Mouse (Mus musculus) midbrain, embryonic 15.5 days (tissue): ENCODE data around the gene BC005537. TPM values are rescaled to one million over a fixed set of nuclear protein-coding genes. Genes with fewer than 3 reads are reported as not detected.
"Not testable (repeated sequence)": the region's sequence is repeated elsewhere in the genome, so short reads cannot be mapped to it uniquely, and the experiment has no call there.

ENCODE experiments used
- ATAC-seq: fragments of 200-750 bp; cut with Nextera tagmentation; replicated peaks from 2 replicates; pipeline ENCODE4 v1.8.0; 2017; ENCODE audit warnings: moderate TSS enrichment
- H3K27ac ChIP-seq: fragments of 300-500 bp; sonication (generic); 2 replicates; pipeline ENCODE4 v1.5.1; 2015; ENCODE audit warnings: mild to moderate bottlenecking, inconsistent platforms
- H3K27me3 ChIP-seq: fragments of 300-500 bp; sonication (generic); replicated peaks from 2 replicates; pipeline ENCODE4 v1.6.1; 2015; ENCODE audit warnings: inconsistent platforms
- H3K36me3 ChIP-seq: fragments of 300-500 bp; sonication (generic); replicated peaks from 2 replicates; pipeline ENCODE4 v1.6.1; 2015; ENCODE audit warnings: inconsistent platforms
- H3K4me1 ChIP-seq: fragments of 300-500 bp; sonication (generic); 2 replicates; pipeline ENCODE4 v1.6.1; 2015; ENCODE audit warnings: inconsistent platforms
- H3K4me2 ChIP-seq: fragments of 300-500 bp; sonication (generic); 2 replicates; pipeline ENCODE4 v1.6.1; 2015; ENCODE audit warnings: inconsistent platforms, mild to moderate bottlenecking, moderate library complexity
- H3K4me3 ChIP-seq: fragments of 300-500 bp; sonication (generic); 2 replicates; pipeline ENCODE4 v1.5.1; 2015; ENCODE audit warnings: mild to moderate bottlenecking, inconsistent platforms
- H3K9ac ChIP-seq: fragments of 300-500 bp; sonication (generic); 2 replicates; pipeline ENCODE4 v1.6.1; 2015; ENCODE audit warnings: mild to moderate bottlenecking, inconsistent platforms
- H3K9me3 ChIP-seq: fragments of 300-500 bp; sonication (generic); 2 replicates; pipeline ENCODE4 v1.6.1; 2016; ENCODE audit warnings: inconsistent platforms
- WGBS: fragments of 180-500 bp; shearing (Covaris S2); methylation state at CpG from one replicate; pipeline ENCODE4 v1.1.7; 2015; ENCODE audit warnings: mixed read lengths; 5-methylcytosine and 5-hydroxymethylcytosine counted together
- polyA plus RNA-seq: library from polyadenylated mRNA; unstranded; fragments of >200 nt; fragmentation: Nextera tagmentation; extraction: Ambion mirVana; gene quantifications from 2 replicates; pipeline ENCODE4 v1.2.1, GENCODE M21; 2015

The BC005537 gene
- polyA plus RNA-seq, 1 experiment from 2014 or later, result 24.2 TPM

DNA sequence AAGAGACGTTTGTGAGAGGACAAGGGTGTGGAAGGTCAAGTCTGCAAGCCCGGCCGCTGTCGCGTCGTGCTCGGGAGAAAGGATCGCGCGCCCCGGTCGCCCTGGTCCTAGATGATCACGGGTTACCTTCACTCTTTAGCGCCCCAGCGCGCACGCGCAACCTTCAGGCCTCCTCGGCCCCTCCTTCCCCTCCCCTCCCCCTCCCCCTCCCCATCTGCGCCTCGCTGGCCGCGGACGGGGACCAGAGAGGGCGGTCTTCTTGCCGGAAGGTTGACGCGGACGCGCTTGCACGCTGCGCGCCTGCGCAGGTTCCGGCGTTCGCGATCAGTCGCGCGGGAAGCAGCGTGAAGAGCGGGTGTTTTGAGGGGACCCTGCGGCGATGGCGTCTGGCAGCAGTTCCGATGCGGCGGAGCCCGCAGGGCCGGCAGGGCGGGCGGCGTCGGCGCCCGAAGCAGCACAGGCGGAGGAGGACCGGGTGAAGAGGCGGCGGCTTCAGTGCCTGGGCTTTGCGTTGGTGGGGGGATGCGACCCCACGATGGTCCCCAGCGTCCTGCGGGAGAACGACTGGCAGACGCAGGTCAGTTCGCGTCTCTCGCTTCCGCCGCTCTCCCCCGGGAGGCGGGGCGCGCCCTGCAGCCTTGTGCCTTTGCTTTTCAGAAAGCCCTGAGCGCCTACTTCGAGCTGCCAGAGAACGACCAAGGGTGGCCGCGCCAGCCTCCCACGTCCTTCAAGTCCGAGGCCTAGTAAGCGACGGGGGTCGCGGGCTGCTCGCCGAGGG, 30.1 kb downstream of the BC005537 start, which contains the start of the genes Acot13 and Tdp2:
Acot13 (minus strand) TSS at position 188 of the 778 bp plus-strand sequence.
Tdp2 (plus strand) TSS at position 327 of the 778 bp plus-strand sequence.
- H3K27me3 ChIP-seq, result no peaks in the 10 kb centered on the region
- H3K9me3 ChIP-seq, result no peaks in the 10 kb centered on the region
- H3K36me3 ChIP-seq, result no peaks in the 10 kb centered on the region
- peak within 1 kb of the TSS; percentile 89 for H3K27ac ChIP-seq
- peak within 1 kb of the TSS; percentile 91 for H3K9ac ChIP-seq
- peak within 1 kb of the TSS; percentile 98 for H3K4me3 ChIP-seq
- H3K4me1 ChIP-seq, result peaks cover 34% of the 10 kb centered on the region
- H3K4me2 ChIP-seq, result peak within 1 kb of the TSS; percentile 67
- ATAC-seq, result peak; percentile 97
- under 1% methylated on average over 89 of the region's 90 CpGs for WGBS

DNA sequence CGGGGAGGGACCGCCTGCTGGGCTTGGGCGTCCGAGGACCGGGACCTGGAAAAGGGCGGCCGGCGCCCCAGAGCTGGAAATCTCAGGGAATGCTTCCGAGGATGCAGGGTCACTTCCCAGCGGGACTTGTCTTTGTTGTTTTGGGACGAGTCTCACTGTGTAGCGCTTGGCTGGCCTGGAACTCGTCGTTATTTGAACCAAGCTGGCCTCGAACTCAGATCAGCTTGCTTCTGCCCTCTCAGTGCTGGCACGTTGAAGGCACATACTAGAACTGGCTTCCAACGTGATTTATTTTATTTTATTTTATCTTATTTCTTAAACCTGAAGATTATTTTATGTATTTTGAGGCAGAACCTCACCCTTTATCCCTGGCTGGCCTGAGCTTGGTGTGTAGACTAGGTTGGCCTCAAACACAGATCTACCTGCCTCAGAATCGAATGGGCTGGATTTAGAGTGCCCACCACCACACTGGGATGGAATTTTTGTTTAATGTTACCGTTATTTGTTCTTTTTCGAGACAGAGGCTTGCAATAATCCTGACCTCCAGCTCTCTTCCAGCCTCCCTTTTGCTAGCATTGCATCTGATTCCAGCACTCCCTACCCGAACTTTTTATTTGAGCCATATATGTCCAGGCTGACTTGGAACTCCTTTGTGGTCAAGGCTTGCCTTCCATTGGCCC, 30.8 kb downstream of the BC005537 start:
- peaks cover 34% of the 10 kb centered on the region for H3K4me1 ChIP-seq
- H3K27me3 ChIP-seq, result no peaks in the 10 kb centered on the region
- peak; percentile 55 for ATAC-seq
- no peaks in the 10 kb centered on the region; the same call in 1 of the 2 replicates for H3K36me3 ChIP-seq
- peak overlapping the region; percentile 98 for H3K4me3 ChIP-seq
- peak overlapping the region; percentile 67 for H3K4me2 ChIP-seq
- H3K9me3 ChIP-seq, result no peaks in the 10 kb centered on the region
- peak overlapping the region; percentile 91 for H3K9ac ChIP-seq
- peak overlapping the region; percentile 89 for H3K27ac ChIP-seq
- 3% methylated on average over 20 of the region's 21 CpGs for WGBS

DNA sequence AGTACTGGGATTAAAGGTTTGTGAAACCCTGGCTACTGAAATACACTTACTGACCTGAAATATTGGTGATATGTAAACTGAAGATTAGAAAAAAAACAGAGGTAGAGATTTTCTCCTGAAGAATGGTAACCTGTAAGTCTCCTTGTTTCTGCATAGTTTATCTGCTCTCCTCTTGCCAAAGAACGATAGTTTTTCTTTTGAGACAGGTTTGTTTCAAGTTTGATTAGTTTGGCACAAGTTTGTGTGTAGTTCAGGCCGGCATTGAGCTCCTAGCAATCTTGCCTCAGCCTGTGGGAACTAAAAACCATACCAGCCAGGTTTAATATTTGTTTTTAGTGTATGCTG, 31.3 kb downstream of the BC005537 start:
- H3K4me3 ChIP-seq, result peak overlapping the region; percentile 98
- H3K27ac ChIP-seq, result no peak overlapping the region
- H3K4me2 ChIP-seq, result peak overlapping the region; percentile 67
- H3K9me3 ChIP-seq, result no peaks in the 10 kb centered on the region
- no peaks in the 10 kb centered on the region; the same call in 1 of the 2 replicates for H3K36me3 ChIP-seq
- H3K4me1 ChIP-seq, result peaks cover 34% of the 10 kb centered on the region
- WGBS, result 63% methylated on average over 2 of the region's 2 CpGs
- no peaks in the 10 kb centered on the region for H3K27me3 ChIP-seq
- ATAC-seq, result no peak
- peak overlapping the region; percentile 91; the same call in 1 of the 2 replicates for H3K9ac ChIP-seq

DNA sequence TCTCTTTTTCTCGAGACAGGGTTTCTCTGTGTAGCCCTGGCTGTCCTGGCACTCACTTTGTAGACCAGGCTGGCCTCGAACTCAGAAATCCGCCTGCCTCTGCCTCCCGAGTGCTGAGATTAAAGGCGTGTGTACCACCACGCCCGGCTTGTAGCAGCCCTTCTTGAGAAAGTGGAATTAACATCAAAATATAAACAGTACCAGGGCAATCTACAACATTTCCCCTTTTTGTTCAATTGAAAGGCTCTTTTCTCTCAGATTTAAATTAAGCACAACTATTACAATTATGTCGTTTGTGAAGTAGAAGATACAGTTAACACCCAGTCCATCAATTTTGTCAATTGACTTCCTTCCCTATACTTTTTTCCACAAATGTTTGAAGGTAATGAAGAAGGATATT, 36.3 kb downstream of the BC005537 start:
- H3K9ac ChIP-seq, H3K27ac ChIP-seq, H3K4me3 ChIP-seq, H3K36me3 ChIP-seq, H3K27me3 ChIP-seq, ATAC-seq, H3K4me2 ChIP-seq, H3K9me3 ChIP-seq: not testable (repeated sequence)
- H3K4me1 ChIP-seq, result peaks cover 22% of the 10 kb centered on the region
- WGBS, result 94% methylated on average over 8 of the region's 8 CpGs

DNA sequence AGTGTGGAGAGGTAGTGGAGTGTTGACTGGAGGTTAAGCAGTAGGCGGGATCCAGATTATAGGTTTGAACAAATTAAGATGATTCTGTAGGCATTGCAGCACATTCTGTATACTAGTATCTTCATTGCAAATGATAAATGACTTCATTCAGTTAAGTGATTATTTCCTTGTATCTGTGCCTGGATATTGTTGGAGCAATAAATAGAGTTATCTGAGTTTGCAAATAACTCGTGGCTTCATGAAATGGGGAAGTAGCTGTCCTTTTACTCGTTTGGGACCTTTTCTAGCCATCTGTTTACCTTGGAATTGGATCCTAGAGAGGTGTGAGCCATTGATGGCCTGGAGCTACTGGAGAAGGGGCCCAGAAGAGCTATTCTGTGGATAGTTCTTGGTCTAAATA, 38.4 kb downstream of the BC005537 start:
- no peaks in the 10 kb centered on the region for H3K27me3 ChIP-seq
- no peak for ATAC-seq
- H3K4me1 ChIP-seq, result peaks cover 6% of the 10 kb centered on the region
- no peak overlapping the region for H3K4me3 ChIP-seq
- WGBS, result 92% methylated on average over 3 of the region's 3 CpGs
- no peaks in the 10 kb centered on the region; the same call in 1 of the 2 replicates for H3K36me3 ChIP-seq
- no peak overlapping the region for H3K9ac ChIP-seq
- H3K27ac ChIP-seq, result no peak overlapping the region
- no peaks in the 10 kb centered on the region for H3K9me3 ChIP-seq
- no peak overlapping the region for H3K4me2 ChIP-seq

DNA sequence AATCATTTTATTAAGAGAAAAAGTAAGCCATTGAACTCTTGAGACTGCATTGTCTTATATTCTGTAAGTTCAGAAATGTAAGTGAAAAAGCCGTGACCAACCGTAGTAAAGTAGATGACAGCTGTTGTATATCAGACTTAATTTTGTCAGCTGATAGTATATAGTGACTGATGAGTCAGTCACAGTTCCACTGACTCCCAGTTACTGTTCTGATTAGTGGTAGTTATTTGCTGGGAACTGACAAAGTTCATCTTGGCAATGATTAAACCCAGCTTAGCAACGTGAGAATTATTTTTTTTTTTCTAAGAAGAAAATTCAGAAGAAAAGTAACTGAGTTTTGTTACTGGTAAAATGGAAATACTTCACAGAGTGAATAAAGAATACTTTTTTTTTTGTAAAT, 40.2 kb downstream of the BC005537 start:
- no peak for ATAC-seq
- no peaks in the 10 kb centered on the region for H3K27me3 ChIP-seq
- H3K4me1 ChIP-seq, result peaks cover 12% of the 10 kb centered on the region; the same call in 1 of the 2 replicates

DNA sequence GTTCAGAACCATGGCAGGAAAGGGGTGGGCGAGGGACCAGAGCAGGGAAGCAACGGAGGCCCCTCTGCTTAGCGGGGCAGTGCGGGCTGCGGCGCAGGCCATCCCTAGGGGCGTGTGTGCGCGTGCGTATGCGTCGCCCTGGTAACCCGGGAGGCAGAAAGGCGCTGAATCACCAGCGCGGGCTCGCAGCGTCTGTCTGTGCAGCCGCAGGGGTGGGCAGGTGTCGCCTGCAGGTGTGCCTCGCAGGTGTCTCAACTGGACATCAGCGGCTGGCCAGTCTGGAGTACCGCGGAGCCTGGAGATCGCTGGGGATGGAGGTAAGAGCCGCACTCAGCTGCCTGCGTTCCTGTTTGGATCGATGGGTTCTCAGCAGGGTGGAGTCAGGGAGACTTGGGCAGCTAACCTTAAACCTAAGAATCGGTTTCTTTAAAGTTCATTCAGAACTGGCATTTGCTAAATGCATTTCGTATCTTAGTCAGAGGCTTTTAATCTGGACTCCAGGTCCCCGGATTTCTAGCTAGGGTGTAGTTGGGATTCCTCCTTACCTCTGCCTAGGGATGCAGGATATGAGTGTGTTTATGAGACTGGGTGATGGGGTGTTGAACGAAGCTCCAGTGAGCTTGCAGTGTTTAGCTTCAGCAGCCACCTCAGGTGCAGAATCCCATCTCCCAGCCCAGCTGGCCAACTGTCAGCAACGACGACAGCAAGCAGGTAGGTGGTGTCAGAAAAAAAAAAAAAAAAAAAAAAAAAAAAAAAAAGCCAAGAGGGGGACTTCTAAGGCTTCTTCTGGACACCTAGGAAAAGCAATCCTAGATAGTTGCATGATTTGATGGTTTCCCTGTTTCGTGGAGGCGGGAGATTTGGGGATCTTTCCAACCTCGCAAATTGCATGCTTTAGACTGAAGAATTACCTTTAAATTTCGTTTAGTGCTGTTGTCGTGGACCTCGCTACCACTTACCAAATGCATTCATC, 43.8 kb downstream of the BC005537 start, which contains the start of gene D130043K22Rik:
D130043K22Rik (plus strand) TSS at position 153 of the 973 bp plus-strand sequence.
- peaks cover 12% of the 10 kb centered on the region; the same call in 1 of the 2 replicates for H3K4me1 ChIP-seq
- H3K9me3 ChIP-seq, result no peaks in the 10 kb centered on the region
- H3K27ac ChIP-seq, result peak within 1 kb of the TSS; percentile 59
- peak within 1 kb of the TSS; percentile 69 for H3K9ac ChIP-seq
- H3K36me3 ChIP-seq, result no peaks in the 10 kb centered on the region; the same call in 1 of the 2 replicates
- H3K4me2 ChIP-seq, result peak within 1 kb of the TSS; percentile 88
- peak within 1 kb of the TSS; percentile 70 for H3K4me3 ChIP-seq
- H3K27me3 ChIP-seq, result no peaks in the 10 kb centered on the region
- ATAC-seq, result peak; percentile 96
- WGBS, result 6% methylated on average over 40 of the region's 40 CpGs

More for the DNA sequence above, 40.2 kb downstream of the BC005537 start:
- H3K9ac ChIP-seq, result no peak overlapping the region
- H3K4me3 ChIP-seq, result no peak overlapping the region
- H3K9me3 ChIP-seq, result no peaks in the 10 kb centered on the region
- whole genome bisulfite sequencing, result 96% methylated on average over 3 of the region's 3 CpGs
- no peak overlapping the region for H3K27ac ChIP-seq
- no peaks in the 10 kb centered on the region; the same call in 1 of the 2 replicates for H3K36me3 ChIP-seq
- no peak overlapping the region for H3K4me2 ChIP-seq

DNA sequence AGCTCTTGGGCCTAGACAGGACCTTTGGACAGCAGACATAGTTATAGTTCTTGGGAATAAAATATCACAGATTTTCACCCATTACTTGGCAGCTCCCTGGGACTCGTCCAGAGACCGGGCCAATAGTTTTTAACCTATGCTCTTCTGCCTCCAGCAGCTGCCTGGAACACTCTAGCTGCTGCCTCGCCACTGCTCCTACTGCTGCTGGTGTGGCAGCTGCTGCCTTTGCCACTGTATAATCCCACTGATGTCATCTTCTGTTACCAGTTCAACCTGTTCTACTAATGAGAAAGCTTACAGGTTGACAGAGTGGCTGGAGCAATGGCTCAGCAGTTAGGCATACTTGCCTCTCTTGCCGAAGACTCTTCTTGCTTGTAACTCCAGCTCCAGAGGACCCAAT, 47.9 kb downstream of the BC005537 start:
- WGBS, result 88% methylated on average over 4 of the region's 4 CpGs
- no peak overlapping the region for H3K27ac ChIP-seq
- H3K9ac ChIP-seq, result no peak overlapping the region
- no peaks in the 10 kb centered on the region for H3K27me3 ChIP-seq
- H3K4me2 ChIP-seq, result no peak overlapping the region
- no peaks in the 10 kb centered on the region for H3K36me3 ChIP-seq
- H3K4me3 ChIP-seq, result no peak overlapping the region
- peaks cover 12% of the 10 kb centered on the region; the same call in 1 of the 2 replicates for H3K4me1 ChIP-seq
- ATAC-seq, result no peak
- no peaks in the 10 kb centered on the region for H3K9me3 ChIP-seq

DNA sequence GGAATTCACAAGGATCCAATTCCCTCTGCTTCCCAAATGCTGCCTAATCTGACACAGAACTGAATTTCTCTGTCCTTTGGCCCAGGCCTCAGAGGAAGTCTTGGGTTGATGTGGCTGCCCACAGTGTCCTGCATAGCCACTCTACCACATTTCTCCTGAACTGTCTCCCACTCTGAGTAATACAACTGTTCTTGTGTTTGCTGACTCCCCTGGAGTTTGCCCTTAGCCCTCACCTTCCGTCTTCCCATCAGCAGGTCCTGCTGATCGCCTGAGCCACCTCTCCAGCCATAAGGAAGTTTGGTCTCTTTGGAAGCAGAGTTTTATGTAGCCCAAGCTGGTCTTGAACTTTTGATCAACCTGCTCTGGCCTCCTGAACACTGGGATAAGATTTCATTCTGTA, 50.5 kb downstream of the BC005537 start:
- Histone ChIP-seq H3K36me3 (no peaks in the 10 kb centered on the region), H3K27me3 (no peaks in the 10 kb centered on the region), H3K9me3 (no peaks in the 10 kb centered on the region), H3K9ac (no peak overlapping the region), H3K4me1 (no peaks in the 10 kb centered on the region), H3K4me2 (no peak overlapping the region), H3K27ac (no peak overlapping the region), H3K4me3 (no peak overlapping the region)
- ATAC-seq, result no peak
- 88% methylated on average over 2 of the region's 2 CpGs for WGBS

DNA sequence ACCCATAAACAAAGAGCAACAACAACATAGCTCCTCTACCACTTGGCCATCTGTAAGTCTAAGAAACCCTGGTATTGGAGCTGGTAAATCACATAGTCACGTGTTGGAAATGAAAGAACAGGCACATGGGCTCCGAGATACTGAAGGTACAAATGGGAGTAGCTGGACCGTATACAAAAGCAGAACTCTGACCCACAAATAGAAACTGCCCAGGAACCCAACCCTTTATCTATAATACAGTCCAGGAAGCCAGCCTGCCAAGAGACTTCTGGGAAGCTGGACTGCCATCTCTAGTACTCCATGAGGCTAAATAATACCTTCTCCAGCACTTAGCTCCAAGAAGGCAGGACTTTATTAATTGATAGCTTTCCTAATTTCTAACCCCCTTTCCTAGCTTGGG, 51.1 kb downstream of the BC005537 start:
- ATAC-seq, result no peak
- WGBS, result 88% methylated on average over 3 of the region's 3 CpGs
- H3K27me3 ChIP-seq, result no peaks in the 10 kb centered on the region
- no peak overlapping the region for H3K9ac ChIP-seq
- H3K4me1 ChIP-seq, result no peaks in the 10 kb centered on the region
- H3K36me3 ChIP-seq, result no peaks in the 10 kb centered on the region
- no peak overlapping the region for H3K4me3 ChIP-seq
- no peak overlapping the region for H3K4me2 ChIP-seq
- H3K9me3 ChIP-seq, result no peaks in the 10 kb centered on the region
- H3K27ac ChIP-seq, result no peak overlapping the region

DNA sequence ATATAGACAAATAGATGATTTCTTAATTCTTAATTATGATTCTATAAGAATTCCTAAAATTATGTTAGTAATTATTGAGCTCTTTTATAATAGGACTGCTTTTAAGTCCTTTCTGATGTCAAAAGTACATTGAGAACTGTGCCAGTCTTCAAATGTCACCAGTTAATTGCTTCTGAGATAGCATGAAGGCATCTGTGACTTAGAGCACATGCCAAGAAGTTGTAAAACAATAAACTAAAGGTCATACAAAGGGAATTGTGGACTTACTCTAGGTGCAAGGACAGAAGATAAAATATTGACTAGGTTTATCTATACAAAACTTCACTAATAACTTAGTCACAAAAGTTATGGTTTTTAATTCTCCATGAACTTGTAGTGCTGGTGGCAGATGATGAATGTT, 57.7 kb downstream of the BC005537 start:
- no peaks in the 10 kb centered on the region for H3K4me1 ChIP-seq
- no peaks in the 10 kb centered on the region for H3K9me3 ChIP-seq
- no peak overlapping the region for H3K4me2 ChIP-seq
- H3K4me3 ChIP-seq, result no peak overlapping the region
- no peaks in the 10 kb centered on the region for H3K36me3 ChIP-seq
- no peak overlapping the region for H3K27ac ChIP-seq
- no peak overlapping the region for H3K9ac ChIP-seq
- ATAC-seq, result no peak
- H3K27me3 ChIP-seq, result no peaks in the 10 kb centered on the region
